Mouse (Mus musculus) heart, embryonic 11.5 days (tissue): ENCODE measurements around the gene Ide. TPM values are rescaled to one million over a fixed set of nuclear protein-coding genes. Genes with fewer than 3 reads are reported as not detected.

Experiments used
- ATAC-seq: fragments of 200-750 bp; cut with Nextera tagmentation; replicated peaks from 2 replicates; pipeline ENCODE4 v1.8.0; 2017; ENCODE audit warnings: moderate library complexity; ENCODE audit not compliant: insufficient number of reproducible peaks, low FRiP score, low TSS enrichment
- H3K27ac ChIP-seq: fragments of 300-500 bp; sonication (generic); 2 replicates; pipeline ENCODE4 v1.5.1; 2014; ENCODE audit warnings: mild to moderate bottlenecking, low read depth, low read length
- H3K27me3 ChIP-seq: fragments of 300-500 bp; sonication (generic); 2 replicates; pipeline ENCODE4 v1.6.1; 2014; ENCODE audit warnings: mild to moderate bottlenecking, low read length, mixed read lengths; ENCODE audit not compliant: control insufficient read depth, insufficient read depth
- H3K36me3 ChIP-seq: fragments of 300-500 bp; sonication (generic); 2 replicates; pipeline ENCODE4 v1.6.1; 2014; ENCODE audit warnings: mild to moderate bottlenecking, low read length, moderate library complexity, mixed read lengths; ENCODE audit not compliant: control insufficient read depth, insufficient read depth
- H3K4me1 ChIP-seq: fragments of 300-500 bp; sonication (generic); 2 replicates; pipeline ENCODE4 v1.6.1; 2014; ENCODE audit warnings: low read length; ENCODE audit not compliant: control insufficient read depth, insufficient read depth
- H3K4me2 ChIP-seq: fragments of 300-500 bp; sonication (generic); 2 replicates; pipeline ENCODE4 v1.6.1; 2014; ENCODE audit warnings: mild to moderate bottlenecking, moderate library complexity
- H3K4me3 ChIP-seq: fragments of 300-500 bp; sonication (generic); 2 replicates; pipeline ENCODE4 v1.5.1; 2014; ENCODE audit warnings: low read depth, low read length
- H3K9ac ChIP-seq: fragments of 300-500 bp; sonication (generic); 2 replicates; pipeline ENCODE4 v1.6.1; 2014; ENCODE audit warnings: mild to moderate bottlenecking, low read depth, low read length, moderate library complexity
- H3K9me3 ChIP-seq: fragments of 300-500 bp; sonication (generic); replicated peaks from 2 replicates; pipeline ENCODE4 v1.6.1; 2016; ENCODE audit warnings: low read length; ENCODE audit not compliant: control insufficient read depth
- WGBS: fragments of 180-500 bp; shearing (Covaris S2); extraction: QIAGEN DNeasy Blood & Tissue Kit; methylation state at CpG from one replicate; pipeline ENCODE4 v1.1.7; 2014; ENCODE audit not compliant: insufficient replicate concordance; 5-methylcytosine and 5-hydroxymethylcytosine counted together
- polyA plus RNA-seq: library from polyadenylated mRNA; unstranded; fragments of >200 nt; fragmentation: Nextera tagmentation; extraction: Ambion mirVana; gene quantifications from 2 replicates; pipeline ENCODE4 v1.2.1, GENCODE M21; 2014

Ide gene
- polyA plus RNA-seq, 1 experiment from 2014 or later = 54.7 TPM

GRCm38 (mm10) chr19:37304866-37305265 lies 32.8 kb downstream of the Ide start:
- Histone ChIP-seq H3K4me2 (no peak overlapping the region), H3K27ac (no peak overlapping the region), H3K4me3 (no peak overlapping the region), H3K9ac (no peak overlapping the region), H3K9me3 (no peaks in the 10 kb centered on the region), H3K27me3 (no peaks in the 10 kb centered on the region), H3K4me1 (no peaks in the 10 kb centered on the region), H3K36me3 (no peaks in the 10 kb centered on the region)
- ATAC-seq = no peak
- 94% methylated on average over 5 of the region's 5 CpGs for WGBS

- no peaks in the 10 kb centered on the region for H3K27me3 ChIP-seq
- no peak overlapping the region for H3K4me2 ChIP-seq
- H3K36me3 ChIP-seq = no peaks in the 10 kb centered on the region
- WGBS = 87% methylated on average over 4 of the region's 4 CpGs
- H3K27ac ChIP-seq = no peak overlapping the region
- no peak overlapping the region for H3K9ac ChIP-seq
- H3K9me3 ChIP-seq = no peaks in the 10 kb centered on the region
- no peaks in the 10 kb centered on the region for H3K4me1 ChIP-seq
- H3K4me3 ChIP-seq = no peak overlapping the region
- ATAC-seq = no peak
Measured at GRCm38 (mm10) chr19:37304006-37304405, 33.6 kb downstream of the Ide start.

DNA sequence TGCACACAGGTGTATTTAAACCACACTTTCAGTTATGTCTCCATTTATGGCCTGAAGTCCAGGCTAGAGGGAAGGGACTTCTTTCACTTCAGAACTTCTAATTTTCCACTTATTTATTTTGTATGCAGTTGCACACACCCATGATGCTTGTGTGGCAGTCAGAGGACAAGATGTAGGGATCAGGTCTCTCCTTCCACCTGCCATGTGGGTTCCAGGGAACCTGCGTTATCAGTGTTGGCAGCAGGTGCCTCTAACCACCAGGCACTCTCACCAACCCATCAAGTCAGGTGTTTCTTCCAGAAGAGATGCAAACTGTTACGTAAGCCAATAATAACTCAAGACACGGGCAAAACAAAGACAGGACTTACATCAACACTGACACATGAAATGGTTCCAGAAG lies 35.9 kb downstream of the Ide start:
- H3K4me2 ChIP-seq = no peak overlapping the region
- 88% methylated on average over 3 of the region's 3 CpGs for WGBS
- H3K4me1 ChIP-seq = no peaks in the 10 kb centered on the region
- H3K4me3 ChIP-seq = no peak overlapping the region
- H3K36me3 ChIP-seq = no peaks in the 10 kb centered on the region
- H3K9ac ChIP-seq = no peak overlapping the region
- H3K9me3 ChIP-seq = no peaks in the 10 kb centered on the region
- no peak overlapping the region for H3K27ac ChIP-seq
- ATAC-seq = no peak
- H3K27me3 ChIP-seq = no peaks in the 10 kb centered on the region

DNA sequence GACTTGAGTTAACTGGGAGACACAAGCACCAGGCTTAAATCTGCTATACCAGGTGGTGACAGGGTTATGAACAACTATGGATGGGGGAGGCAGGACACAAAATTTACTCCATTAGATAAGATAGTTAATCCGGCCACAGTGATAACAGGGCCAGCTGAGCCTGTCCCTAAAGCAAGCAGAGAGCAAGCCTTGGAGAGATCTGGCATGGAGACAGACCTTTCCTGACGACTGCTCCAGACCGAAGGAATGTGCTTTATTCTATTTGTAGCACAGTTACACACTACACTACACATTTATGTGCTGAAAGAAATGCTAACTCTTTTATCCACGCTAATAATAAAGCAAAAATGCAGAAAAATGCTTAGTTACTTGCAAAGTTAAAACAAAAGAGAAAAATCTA lies 46.0 kb downstream of the Ide start:
- WGBS = 23% methylated on average over 4 of the region's 4 CpGs
- no peaks in the 10 kb centered on the region for H3K36me3 ChIP-seq
- 0 out of 2 replicates have a peak overlapping the region, but pooled peaks have one; percentile 18 for H3K9ac ChIP-seq
- H3K27ac ChIP-seq = peak overlapping the region; percentile 81
- H3K4me1 ChIP-seq = peaks cover 8% of the 10 kb centered on the region
- ATAC-seq = 0 out of 2 replicates have a peak, but pooled peaks have one; percentile 63
- peak overlapping the region; percentile 7 for H3K4me2 ChIP-seq
- no peaks in the 10 kb centered on the region for H3K9me3 ChIP-seq
- no peak overlapping the region for H3K4me3 ChIP-seq
- no peaks in the 10 kb centered on the region for H3K27me3 ChIP-seq

GRCm38 (mm10) chr19:37290906-37291305 lies 46.7 kb downstream of the Ide start:
- Histone ChIP-seq H3K36me3 (no peaks in the 10 kb centered on the region; the same call in 1 of the 2 replicates), H3K27me3 (no peaks in the 10 kb centered on the region), H3K4me1 (peaks cover 8% of the 10 kb centered on the region), H3K9ac (peak overlapping the region; percentile 40; the same call in 1 of the 2 replicates), H3K9me3 (no peaks in the 10 kb centered on the region), H3K4me3 (no peak overlapping the region), H3K4me2 (peak overlapping the region; percentile 7; the same call in 1 of the 2 replicates), H3K27ac (peak overlapping the region; percentile 81)
- 58% methylated on average over 8 of the region's 8 CpGs for WGBS
- no peak for ATAC-seq

DNA sequence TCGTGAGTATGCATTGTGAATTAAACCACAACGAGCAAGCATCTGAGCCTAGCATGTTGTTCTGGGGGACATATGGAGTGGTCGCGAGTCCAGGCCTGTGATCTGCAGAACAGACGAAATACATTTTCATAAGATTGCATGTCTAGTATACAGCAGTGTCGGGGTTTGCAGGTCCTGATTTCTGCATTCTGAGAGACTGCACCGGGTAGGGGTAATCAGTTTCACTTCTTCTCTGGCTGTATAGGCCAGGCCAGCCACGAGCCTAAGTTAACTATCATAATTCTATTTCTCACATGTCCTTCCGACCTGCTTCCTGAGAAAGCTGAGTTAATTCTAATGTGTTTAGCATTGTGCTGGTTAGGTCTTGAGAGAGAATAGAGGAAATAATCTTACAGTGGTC lies 52.9 kb downstream of the Ide start:
- H3K9ac ChIP-seq = no peak overlapping the region
- no peaks in the 10 kb centered on the region for H3K4me1 ChIP-seq
- H3K4me3 ChIP-seq = no peak overlapping the region
- H3K9me3 ChIP-seq = no peaks in the 10 kb centered on the region
- H3K27ac ChIP-seq = no peak overlapping the region
- H3K36me3 ChIP-seq = peaks cover 16% of the 10 kb centered on the region
- H3K4me2 ChIP-seq = no peak overlapping the region
- whole genome bisulfite sequencing = 91% methylated on average over 9 of the region's 9 CpGs
- ATAC-seq = no peak
- no peaks in the 10 kb centered on the region for H3K27me3 ChIP-seq

GRCm38 (mm10) chr19:37283166-37283565 lies 54.5 kb downstream of the Ide start:
- Histone ChIP-seq H3K9ac (no peak overlapping the region), H3K36me3 (peaks cover 18% of the 10 kb centered on the region), H3K4me3 (no peak overlapping the region), H3K9me3 (no peaks in the 10 kb centered on the region), H3K4me1 (no peaks in the 10 kb centered on the region), H3K27me3 (no peaks in the 10 kb centered on the region), H3K27ac (no peak overlapping the region), H3K4me2 (no peak overlapping the region)
- WGBS = 55% methylated on average over 6 of the region's 6 CpGs
- ATAC-seq = no peak

GRCm38 (mm10) chr19:37281710-37282109 lies 55.9 kb downstream of the Ide start:
- no peak for ATAC-seq
- 73% methylated on average over 1 of the region's 1 CpGs for WGBS

GRCm38 (mm10) chr19:37279194-37279593 lies 58.5 kb downstream of the Ide start:
- 72% methylated on average over 1 of the region's 1 CpGs for WGBS
- H3K36me3 ChIP-seq = peaks cover 20% of the 10 kb centered on the region

More at GRCm38 (mm10) chr19:37281710-37282109, 55.9 kb downstream of the Ide start:
- no peak overlapping the region for H3K9ac ChIP-seq
- H3K4me3 ChIP-seq = no peak overlapping the region
- H3K9me3 ChIP-seq = no peaks in the 10 kb centered on the region
- no peaks in the 10 kb centered on the region for H3K4me1 ChIP-seq
- peaks cover 18% of the 10 kb centered on the region for H3K36me3 ChIP-seq
- H3K27me3 ChIP-seq = no peaks in the 10 kb centered on the region
- no peak overlapping the region for H3K27ac ChIP-seq
- no peak overlapping the region for H3K4me2 ChIP-seq

More at GRCm38 (mm10) chr19:37279194-37279593, 58.5 kb downstream of the Ide start:
- ATAC-seq = no peak
- Histone ChIP-seq H3K4me2 (no peak overlapping the region), H3K9ac (no peak overlapping the region), H3K4me1 (no peaks in the 10 kb centered on the region), H3K9me3 (no peaks in the 10 kb centered on the region), H3K27ac (no peak overlapping the region), H3K4me3 (no peak overlapping the region), H3K27me3 (no peaks in the 10 kb centered on the region)
